Mouse (Mus musculus) embryonic fibroblast, embryonic 13.5 days (primary cell): ENCODE measurements around the gene Eps8.

Experiments used
- CTCF ChIP-seq: IDR thresholded peaks from 2 replicates; pipeline ENCODE4 v1.5.1; 2011; ENCODE audit warnings: mild to moderate bottlenecking, control low read depth, low read length, moderate library complexity, borderline replicate concordance; ENCODE audit not compliant: insufficient read depth
- POLR2A ChIP-seq: IDR thresholded peaks from 2 replicates; pipeline ENCODE4 v1.6.1; 2011; ENCODE audit warnings: low read depth, mild to moderate bottlenecking, control low read depth, low read length, moderate library complexity

DNA sequence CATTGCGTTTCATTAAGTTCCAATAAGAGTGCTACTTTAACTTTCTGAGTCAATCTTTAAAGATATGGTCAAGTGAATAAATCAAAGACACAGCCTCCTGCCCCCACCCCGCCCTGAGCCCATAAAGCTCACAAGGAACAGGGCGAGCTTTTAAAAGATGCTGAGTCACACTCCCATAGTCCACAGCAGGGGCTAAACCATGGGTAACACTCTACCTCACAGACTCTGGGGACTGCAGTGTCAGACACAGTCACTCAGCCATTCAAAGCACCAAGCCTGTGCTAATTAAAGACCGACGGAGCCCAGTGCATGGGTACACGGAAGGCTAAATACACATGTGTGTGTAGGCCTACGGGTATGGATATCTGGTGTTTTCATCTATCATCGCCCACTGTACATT, 151.2 kb downstream of the Eps8 start:
- no peak for TF ChIP-seq CTCF
- TF ChIP-seq POLR2A = no peak
